Comparison of ENCODE assay signal across 29 mouse cellular contexts in genomic region chr16:43365277-43365676, GRCm38 (mm10).
DNase-seq lines count a peak whose midpoint lies in the region; ATAC-seq and TF ChIP-seq lines count a peak whose summit lies in the region.
"Had no signal": no experiment of that assay in that cellular context is flagged by ENCODE, and none has a peak within 500 bp of the region (broad histone marks: within the 10 kb centered on the region; RNA-seq: fewer than 3 reads in every experiment).

No protein-coding gene starts in this region.

- H3K36me3 ChIP-seq in heart, adult 2 months (ENCODE audit: control insufficient read depth, insufficient read depth, low read length), result peaks cover 15% of the 10 kb centered on the region
- no peaks in the 10 kb centered on the region for H3K36me3 ChIP-seq in heart, embryonic 16.5 days (ENCODE audit: control insufficient read depth, insufficient read depth)
- H3K36me3 ChIP-seq: embryonic facial prominence, embryonic 10.5 days; embryonic facial prominence, embryonic 15.5 days; forebrain, embryonic 12.5 days; liver, embryonic 15.5 days; lung, embryonic 15.5 days; midbrain, embryonic 10.5 days; midbrain, embryonic 15.5 days had no signal

- peaks cover 11% of the 10 kb centered on the region for H3K4me1 ChIP-seq in heart, adult 2 months (ENCODE audit: control insufficient read depth, insufficient read depth, low read length)
- H3K4me1 ChIP-seq in heart, embryonic 16.5 days (ENCODE audit: control insufficient read depth, insufficient read depth, low read length), result peaks cover 21% of the 10 kb centered on the region
- peaks cover 25% of the 10 kb centered on the region for H3K4me1 ChIP-seq in brown adipose tissue, adult 24 weeks (ENCODE audit: control insufficient read depth, insufficient read depth, insufficient read length, low read length)
- H3K4me1 ChIP-seq: liver, embryonic 15.5 days had no signal

- no peaks in the 10 kb centered on the region for H3K27me3 ChIP-seq in heart, adult 2 months (ENCODE audit: control insufficient read depth, insufficient read depth, low read length)
- no peaks in the 10 kb centered on the region for H3K27me3 ChIP-seq in heart, embryonic 16.5 days (ENCODE audit: control insufficient read depth, insufficient read depth, low read length)
- H3K27me3 ChIP-seq: embryonic facial prominence, embryonic 15.5 days; forebrain, embryonic 12.5 days; liver, embryonic 15.5 days; lung, embryonic 15.5 days; midbrain, embryonic 15.5 days had no signal

- TF ChIP-seq POLR2A in heart, adult 2 months (IDR thresholded peaks at IDR 0.05; ENCODE audit: insufficient read depth, low read depth, low read length), result 0 out of 2 replicates have a peak, but pooled peaks have one; percentile 19

- no peak for ATAC-seq in heart, embryonic 16.5 days (replicated peaks; ENCODE audit: extremely low read depth, insufficient read depth, low FRiP score)
- ATAC-seq: forebrain, postnatal 0 days; hindbrain, embryonic 16.5 days; midbrain, embryonic 15.5 days had no signal

- TF ChIP-seq CTCF in heart, adult 2 months (IDR thresholded peaks at IDR 0.05), result no peak
- no peak for TF ChIP-seq CTCF in layer of hippocampus, adult 2 months (conservative IDR thresholded peaks at IDR 0.05)

- DNase-seq in heart, adult 2 months, result no peak
- DNase-seq in heart, postnatal 25 days (ENCODE audit: low spot score), result no peak
- DNase-seq in heart, postnatal 10 days, result no peak
- DNase-seq in layer of hippocampus, adult 2 months (ENCODE audit: low spot score in 2 of 2), result no peak
- DNase-seq in layer of hippocampus, adult 9-10 months (ENCODE audit: low spot score), result no peak
- DNase-seq in embryo, embryonic 11 days, result no peak
- DNase-seq: adrenal gland, postnatal 25 days; cerebellum, adult 18-20 months; cerebellum, postnatal 14 days; forebrain, postnatal 0 days; gastrocnemius, postnatal 14 days; kidney, adult 18-20 months; kidney, postnatal 14 days; layer of hippocampus, postnatal 36 days; liver; spleen, adult 18-20 months; thymus, adult 18-20 months; thymus, postnatal 25 days had no signal

- peak overlapping the region; percentile 56; the same call in 1 of the 2 replicates for H3K9ac ChIP-seq in heart, adult 2 months (ENCODE audit: low read depth, low read length)
- H3K9ac ChIP-seq in heart, embryonic 16.5 days (ENCODE audit: low read length), result no peak overlapping the region
- H3K9ac ChIP-seq: embryonic facial prominence, embryonic 15.5 days; forebrain, embryonic 12.5 days; forebrain, postnatal 0 days; liver, embryonic 15.5 days; lung, embryonic 15.5 days; midbrain, embryonic 15.5 days had no signal

- intact Hi-C loops in heart, adult 2 months (cut with DNase I), result loop anchor here (10.0 kb wide), 2 partner anchors 70 to 450 kb away; no protein-coding TSS in a partner anchor
- intact Hi-C loops in heart, postnatal 25 days (cut with DNase I), result loop anchor here (10.0 kb wide), 2 partner anchors 450 to 490 kb away; partner anchors contain the start of gene Zbtb20
- intact Hi-C loops in heart, postnatal 10 days (cut with DNase I), result loop anchor here (10.0 kb wide), 1 partner anchor 210 kb away; no protein-coding TSS in a partner anchor

- H3K79me2 ChIP-seq in heart, adult 2 months (replicated peaks; ENCODE audit: control insufficient read depth, insufficient read depth, low read length), result peaks cover 2% of the 10 kb centered on the region

- H3K4me3 ChIP-seq in heart, adult 2 months, result peak overlapping the region; percentile 61
- H3K4me3 ChIP-seq in heart, embryonic 16.5 days (ENCODE audit: low read length), result no peak overlapping the region
- H3K4me3 ChIP-seq in layer of hippocampus, adult 2 months, result peak overlapping the region; percentile 40
- peak overlapping the region; percentile 36 for H3K4me3 ChIP-seq in brown adipose tissue, adult 24 weeks (ENCODE audit: insufficient read depth, low read depth, low read length)
- H3K4me3 ChIP-seq: embryonic facial prominence, embryonic 10.5 days; embryonic facial prominence, embryonic 15.5 days; forebrain, embryonic 12.5 days; liver, embryonic 15.5 days; lung, embryonic 15.5 days; midbrain, embryonic 10.5 days; midbrain, embryonic 15.5 days had no signal

- no peak for TF ChIP-seq EP300 in heart, adult 2 months (IDR thresholded peaks at IDR 0.05; ENCODE audit: insufficient read depth, low read depth, low read length)

- peak overlapping the region; percentile 96 for H3K27ac ChIP-seq in heart, adult 2 months
- H3K27ac ChIP-seq in heart, embryonic 16.5 days (ENCODE audit: low read length), result no peak overlapping the region
- peak overlapping the region; percentile 80; the same call in 1 of the 2 replicates for H3K27ac ChIP-seq in layer of hippocampus, adult 2 months
- H3K27ac ChIP-seq in brown adipose tissue, adult 24 weeks (replicated peaks; ENCODE audit: low read depth, low read length), result peak overlapping the region; percentile 100
- H3K27ac ChIP-seq: embryonic facial prominence, embryonic 10.5 days; embryonic facial prominence, embryonic 15.5 days; forebrain, embryonic 12.5 days; liver, embryonic 15.5 days; lung, embryonic 15.5 days; midbrain, embryonic 10.5 days; midbrain, embryonic 15.5 days; stomach, postnatal 0 days had no signal

- no peaks in the 10 kb centered on the region for H3K9me3 ChIP-seq in heart, embryonic 16.5 days (replicated peaks; ENCODE audit: control insufficient read depth, low read length)
- H3K9me3 ChIP-seq: embryonic facial prominence, embryonic 10.5 days; embryonic facial prominence, embryonic 15.5 days; forebrain, embryonic 12.5 days; liver, embryonic 15.5 days; lung, embryonic 15.5 days; midbrain, embryonic 10.5 days; midbrain, embryonic 15.5 days had no signal

- WGBS in heart, adult 2 months, result 50% methylated on average over 3 of the region's 3 CpGs
- 83% methylated on average over 3 of the region's 3 CpGs for WGBS in heart, embryonic 16.5 days

- peak overlapping the region; percentile 61; the same call in 1 of the 2 replicates for H3K4me2 ChIP-seq in heart, embryonic 16.5 days (ENCODE audit: low read depth, low read length)
- H3K4me2 ChIP-seq: forebrain, embryonic 12.5 days; liver, embryonic 15.5 days; lung, embryonic 15.5 days; midbrain, embryonic 15.5 days had no signal
